Comparison of ENCODE assay signal across 10 mouse cellular contexts in the genomic region with DNA sequence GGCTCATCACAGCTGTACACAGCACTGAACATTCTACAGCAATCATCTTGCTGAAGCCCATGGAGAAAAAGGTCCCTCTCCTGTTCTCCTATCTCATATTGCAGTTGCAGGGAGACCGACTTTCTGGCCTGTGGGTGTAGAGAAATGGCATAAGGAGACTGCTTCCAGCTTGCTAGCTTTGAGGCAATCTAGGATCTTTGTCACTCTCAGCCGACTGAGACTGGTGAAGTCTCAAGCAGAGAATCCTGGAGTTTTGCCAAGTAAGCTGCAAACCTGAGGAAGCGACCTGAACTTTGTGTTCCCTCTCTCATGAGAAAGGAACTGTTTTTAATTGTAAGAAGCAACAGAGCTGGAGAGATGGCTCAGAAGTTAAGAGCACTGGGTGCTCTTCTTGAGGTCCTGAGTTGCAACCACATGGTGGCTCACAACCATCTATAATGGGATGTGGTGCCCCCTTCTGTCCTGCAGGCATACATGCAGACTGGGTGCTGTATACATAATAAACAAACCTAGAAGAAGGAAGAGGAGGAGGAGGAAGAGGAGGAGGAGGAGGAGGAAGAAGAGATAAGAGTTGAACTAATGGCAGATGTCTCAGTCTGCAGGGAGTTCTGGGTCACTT. TPM values are rescaled to one million over a fixed set of nuclear protein-coding genes. Genes with fewer than 3 reads are reported as not detected.
DNase-seq lines count a peak whose midpoint lies in the region; TF ChIP-seq lines count a peak whose summit lies in the region.
"Had no signal": no experiment of that assay in that cellular context is flagged by ENCODE, and none has a peak within 500 bp of the region (broad histone marks: within the 10 kb centered on the region; RNA-seq: fewer than 3 reads in every experiment).

No protein-coding gene starts in this region.

- peak; percentile 19 for DNase-seq in kidney, adult 2 months
- DNase-seq in kidney, adult 11 months: no peak
- DNase-seq in thymus, postnatal 4 days: peak; percentile 26
- no peak for DNase-seq in thymus, adult 2 months
- DNase-seq in brain, embryonic 14.5 days (ENCODE audit: low read depth): peak; percentile 14
- DNase-seq in adrenal gland, adult 18-20 months (ENCODE audit: low spot score in 2 of 2): no peak
- no peak for DNase-seq in ovary, postnatal 10 days (ENCODE audit: low spot score)
- DNase-seq: heart, adult 18-20 months had no signal

- no peak for TF ChIP-seq POLR2A in kidney, adult 2 months (IDR thresholded peaks at IDR 0.05; ENCODE audit: low read depth, low read length)
- no peak for TF ChIP-seq POLR2A in thymus, adult 2 months (IDR thresholded peaks at IDR 0.05; ENCODE audit: control insufficient read depth, extremely low read depth, insufficient read depth, low read length, poor library complexity)
- no peak for TF ChIP-seq POLR2A in brain, embryonic 14.5 days (IDR thresholded peaks at IDR 0.05; ENCODE audit: borderline replicate concordance, extremely low read depth, insufficient read depth, insufficient read length, poor library complexity, severe bottlenecking)

- no peaks in the 10 kb centered on the region for H3K4me1 ChIP-seq in kidney, adult 2 months (ENCODE audit: control insufficient read depth, insufficient read depth, low read length)
- H3K4me1 ChIP-seq in thymus, adult 2 months (replicated peaks; ENCODE audit: control insufficient read depth, insufficient read depth, low read length): no peaks in the 10 kb centered on the region
- H3K4me1 ChIP-seq: hindbrain, embryonic 10.5 days had no signal

- no peaks in the 10 kb centered on the region for H3K27me3 ChIP-seq in kidney, adult 2 months (replicated peaks; ENCODE audit: control insufficient read depth, insufficient read depth, low read length)
- H3K27me3 ChIP-seq in thymus, adult 2 months (ENCODE audit: control insufficient read depth, insufficient read depth, low read length): no peaks in the 10 kb centered on the region

- TF ChIP-seq CTCF in kidney, adult 2 months (conservative IDR thresholded peaks at IDR 0.05; ENCODE audit: insufficient read depth, insufficient read length, low read depth, low read length): peak; percentile 39; the same call in 1 of the 2 replicates
- TF ChIP-seq CTCF in thymus, adult 2 months (IDR thresholded peaks at IDR 0.05; ENCODE audit: borderline replicate concordance, control insufficient read depth, extremely low read depth, insufficient read depth, low read length, poor library complexity): no peak
- TF ChIP-seq CTCF in brain, embryonic 14.5 days (IDR thresholded peaks at IDR 0.05; ENCODE audit: borderline replicate concordance, extremely low read depth, insufficient read depth, insufficient read length): peak; percentile 17; the same call in 1 of the 2 replicates

- H3K27ac ChIP-seq in kidney, adult 2 months (ENCODE audit: insufficient read depth, low read depth, low read length): no peak overlapping the region
- H3K27ac ChIP-seq in thymus, adult 2 months (ENCODE audit: control insufficient read depth, insufficient read depth, low read length): no peak overlapping the region
- H3K27ac ChIP-seq: hindbrain, embryonic 10.5 days had no signal

- WGBS in kidney, adult 2 months: 37% methylated on average over 3 of the region's 3 CpGs
- 64% methylated on average over 3 of the region's 3 CpGs for WGBS in thymus, adult 2 months

- H3K36me3 ChIP-seq in kidney, adult 2 months (ENCODE audit: control insufficient read depth, insufficient read depth, low read length): no peaks in the 10 kb centered on the region
- H3K36me3 ChIP-seq in thymus, adult 2 months (ENCODE audit: control insufficient read depth, insufficient read depth, low read length): no peaks in the 10 kb centered on the region
- H3K36me3 ChIP-seq: hindbrain, embryonic 10.5 days had no signal

- no peak overlapping the region for H3K4me3 ChIP-seq in kidney, adult 2 months (ENCODE audit: insufficient read depth, low read depth, low read length)
- H3K4me3 ChIP-seq in thymus, adult 2 months (ENCODE audit: control insufficient read depth, insufficient read depth, low read length): no peak overlapping the region
- H3K4me3 ChIP-seq: hindbrain, embryonic 10.5 days; myocyte had no signal

RNA-seq across cellular contexts. Expression of a gene that starts 18.0 kb away (rescaled TPM):
- polyA plus RNA-seq in kidney, adult 2 months (2012; rRNA removed): 8.1 and 9.1 TPM in 2 replicates
- 5.0 and 6.5 TPM in 2 replicates for polyA plus RNA-seq in thymus, adult 2 months (2012; rRNA removed)
- 27.5 and 38.6 TPM in 2 replicates for polyA plus RNA-seq in brain, embryonic 14.5 days (2012; rRNA removed)
- total RNA-seq in adrenal gland, adult 18-20 months (2021): 10 to 100 TPM in 1 of 2 experiments, 1 to 10 TPM in 1; 8.7 to 14.2 TPM

RNA-seq across cellular contexts. Expression of a gene that starts 18.1 kb away (rescaled TPM):
- 53.0 and 53.8 TPM in 2 replicates for polyA plus RNA-seq in kidney, adult 2 months (2012; rRNA removed)
- 134 and 144 TPM in 2 replicates for polyA plus RNA-seq in thymus, adult 2 months (2012; rRNA removed)
- polyA plus RNA-seq in brain, embryonic 14.5 days (2012; rRNA removed): 98.5 and 120 TPM in 2 replicates
- 10 to 100 TPM; 29.9 to 30.2 TPM for total RNA-seq in adrenal gland, adult 18-20 months (2021)

RNA-seq across cellular contexts. Expression of a gene that starts 39.4 kb away (rescaled TPM):
- 0.86 and 1.1 TPM in 2 replicates for polyA plus RNA-seq in kidney, adult 2 months (2012; rRNA removed)
- 1.6 and 1.8 TPM in 2 replicates for polyA plus RNA-seq in thymus, adult 2 months (2012; rRNA removed)
- 1.4 and 1.8 TPM in 2 replicates for polyA plus RNA-seq in brain, embryonic 14.5 days (2012; rRNA removed)
- total RNA-seq in adrenal gland, adult 18-20 months (2021): 1 to 10 TPM; 1.8 to 2.8 TPM

RNA-seq across cellular contexts. Expression of a gene that starts 40.0 kb away (rescaled TPM):
- polyA plus RNA-seq in kidney, adult 2 months (2012; rRNA removed): 0.05 and 0.11 TPM in 2 replicates
- polyA plus RNA-seq in thymus, adult 2 months (2012; rRNA removed): 0.10 and 0.11 TPM in 2 replicates
- 0.47 and 0.78 TPM in 2 replicates for polyA plus RNA-seq in brain, embryonic 14.5 days (2012; rRNA removed)
- total RNA-seq in adrenal gland, adult 18-20 months (2021): not detected
- total RNA-seq: heart, adult 18-20 months had no signal

RNA-seq across cellular contexts. Expression of a gene that starts 45.2 kb away (rescaled TPM):
- polyA plus RNA-seq in kidney, adult 2 months (2012; rRNA removed): 0.42 and 1.0 TPM in 2 replicates
- 0.50 and 0.61 TPM in 2 replicates for polyA plus RNA-seq in thymus, adult 2 months (2012; rRNA removed)
- polyA plus RNA-seq in brain, embryonic 14.5 days (2012; rRNA removed): 6.1 and 8.5 TPM in 2 replicates
- 1 to 10 TPM; 1.2 to 1.8 TPM for total RNA-seq in adrenal gland, adult 18-20 months (2021)

Comparison
In these comparisons a context has a peak if more than half of its experiments do, and no peak if none do; other contexts are left out.
1. DNase-seq: peak in kidney, adult 2 months (single experiment), thymus, postnatal 4 days (single experiment) and brain, embryonic 14.5 days (single experiment); none in kidney, adult 11 months (single experiment), thymus, adult 2 months (single experiment), adrenal gland, adult 18-20 months (0 of 2) and ovary, postnatal 10 days (single experiment).